Mouse (Mus musculus): ENCODE results near the gene Ociad2.
A peak's percentile ranks its signal among the peaks of the same experiment; 100 is the strongest.

DNA sequence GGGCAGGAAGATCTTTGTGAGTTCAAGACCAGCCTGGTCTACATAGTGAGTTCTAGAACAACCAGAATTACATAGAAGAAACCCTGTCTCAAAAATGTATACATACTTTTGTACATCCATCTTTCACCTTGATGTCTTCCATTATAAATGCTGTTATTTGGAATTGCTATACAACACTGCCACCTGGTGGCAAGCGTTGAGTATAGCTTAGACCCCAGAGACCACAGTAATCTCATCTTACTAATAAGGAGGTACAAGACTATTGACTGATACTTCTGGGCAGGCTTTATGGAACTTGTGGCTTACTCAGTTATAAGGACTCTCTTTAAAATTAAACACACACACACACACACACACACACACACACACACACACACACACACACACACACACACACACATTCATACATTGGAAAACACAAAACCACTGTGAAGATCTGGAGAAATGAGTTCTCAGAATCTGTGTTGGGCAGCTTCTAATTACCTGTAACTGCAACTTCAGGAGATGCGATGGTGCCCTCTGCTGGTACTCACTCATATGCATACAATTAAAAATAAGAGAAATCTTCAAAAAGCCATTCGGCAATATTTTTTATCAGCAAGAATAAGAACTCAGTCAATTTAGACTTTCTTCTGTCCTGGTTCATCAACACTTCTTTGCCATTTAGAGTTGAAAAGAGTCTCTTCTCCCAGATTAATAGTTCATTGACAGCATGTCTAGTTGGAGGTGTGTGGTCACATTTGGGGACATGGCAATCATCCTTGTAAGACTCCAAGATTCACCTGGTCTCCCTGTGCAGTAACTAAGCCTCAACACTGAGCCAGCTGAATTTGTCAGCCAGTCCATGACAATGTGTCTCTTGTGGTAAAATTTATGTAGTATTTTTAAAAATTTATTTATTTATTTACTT is 42.2 kb upstream of the Ociad2 start:
- TF ChIP-seq EP300 (IDR thresholded peaks at IDR 0.05; ENCODE audit: insufficient read depth, low read depth, low read length) (no peak), CTCF (IDR thresholded peaks at IDR 0.05) (peak; percentile 76), POLR2A (IDR thresholded peaks at IDR 0.05; ENCODE audit: insufficient read depth, low read depth, low read length) (no peak)

Measured in heart, adult 2 months (tissue).